Mouse (Mus musculus) adrenal gland, postnatal 14 days (tissue): ENCODE data around the gene Arhgap28. TPM values are rescaled to one million over a fixed set of nuclear protein-coding genes. Genes with fewer than 3 reads are reported as not detected.
"Not testable (repeated sequence)": the region's sequence is repeated elsewhere in the genome, so short reads cannot be mapped to it uniquely, and the experiment has no call there.

Experiments used
- DNase-seq: peaks from one replicate; pipeline ENCODE4 v3.0.0; 2021; ENCODE audit warnings: mixed read lengths
- total RNA-seq: library from RNA; stranded (reverse); gene quantifications from 2 replicates; pipeline ENCODE4 v1.2.3, GENCODE M21; 2021

Gene Arhgap28
- total RNA-seq, 1 experiment from 2014 or later, result 13.2 TPM

GRCm38 (mm10) chr17:67869731-67870601 lies 134.0 kb downstream of the Arhgap28 start:
- DNase-seq, result peak; percentile 85

DNA sequence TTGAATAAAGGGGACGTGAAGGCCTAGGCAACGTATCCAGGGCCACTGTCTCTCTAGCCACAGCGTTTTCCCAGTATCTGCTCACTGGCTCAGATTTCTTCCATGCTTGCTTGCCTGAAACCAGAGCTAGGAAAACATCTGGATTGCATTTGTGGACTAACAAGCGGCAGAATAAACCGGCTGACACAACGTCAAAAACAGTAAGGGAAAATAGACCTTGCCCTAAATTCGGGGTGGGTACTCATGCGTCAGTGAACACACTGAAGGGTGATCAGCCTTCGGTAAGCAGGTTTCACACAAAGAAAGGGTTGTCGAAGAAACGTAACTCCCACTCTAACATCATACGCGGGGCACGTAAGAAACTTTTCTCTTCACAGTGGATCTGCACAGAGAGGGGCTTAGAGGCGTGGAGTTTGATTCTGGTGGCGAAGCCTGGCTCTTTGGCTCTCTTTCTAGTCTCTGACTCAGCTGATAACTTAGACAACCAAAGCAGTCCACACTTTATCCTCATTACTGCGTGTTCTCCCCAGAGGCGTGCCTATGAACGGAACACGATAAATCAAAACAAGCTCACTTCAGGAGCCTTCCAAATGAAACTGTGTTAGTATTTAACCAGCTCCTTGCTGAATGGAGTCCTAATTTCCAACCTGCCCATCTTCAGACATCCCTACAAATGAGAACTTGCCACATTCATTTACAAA lies 137.2 kb downstream of the Arhgap28 start:
- DNase-seq, result no peak

DNA sequence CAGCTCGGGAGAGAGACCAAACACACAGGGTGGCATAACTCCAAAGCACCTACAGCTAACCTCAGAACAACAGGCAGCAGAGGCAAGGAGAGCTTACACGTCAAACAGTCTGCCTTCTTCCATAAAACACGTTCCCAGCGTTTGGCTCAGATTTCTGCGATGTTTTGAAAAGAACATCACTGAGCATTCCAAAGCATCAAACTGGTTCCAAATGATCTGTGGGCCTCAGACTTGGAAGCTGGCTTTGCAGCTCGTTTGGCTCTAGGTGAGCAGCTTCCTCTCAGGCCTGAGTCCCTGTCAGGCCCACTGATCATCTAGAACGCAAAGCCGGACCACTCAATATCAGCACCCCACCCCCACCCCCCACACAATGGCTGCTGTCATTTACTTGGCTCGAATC lies 137.9 kb downstream of the Arhgap28 start:
- DNase-seq, result no peak

DNA sequence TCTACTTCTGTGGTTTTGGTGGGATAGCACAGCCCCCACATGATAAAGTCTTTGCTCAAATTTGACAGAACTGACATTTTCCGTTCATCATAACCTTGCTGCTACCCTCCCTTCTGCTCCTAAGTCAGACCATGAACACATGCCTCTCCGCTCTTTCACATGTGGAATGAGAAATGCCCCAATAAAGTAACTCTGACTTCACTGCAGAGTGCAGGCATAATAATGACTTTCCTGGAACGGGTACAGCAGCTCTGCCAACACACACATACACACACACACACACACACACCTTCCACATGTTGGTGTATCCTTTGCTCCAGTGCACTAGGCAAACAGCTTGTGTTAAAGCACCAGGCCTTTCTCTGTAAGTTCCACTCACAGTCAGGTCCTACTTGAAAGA lies 139.0 kb downstream of the Arhgap28 start:
- DNase-seq, result no peak

- no peak for DNase-seq
Measured at GRCm38 (mm10) chr17:67864363-67864762, 139.6 kb downstream of the Arhgap28 start.

DNA sequence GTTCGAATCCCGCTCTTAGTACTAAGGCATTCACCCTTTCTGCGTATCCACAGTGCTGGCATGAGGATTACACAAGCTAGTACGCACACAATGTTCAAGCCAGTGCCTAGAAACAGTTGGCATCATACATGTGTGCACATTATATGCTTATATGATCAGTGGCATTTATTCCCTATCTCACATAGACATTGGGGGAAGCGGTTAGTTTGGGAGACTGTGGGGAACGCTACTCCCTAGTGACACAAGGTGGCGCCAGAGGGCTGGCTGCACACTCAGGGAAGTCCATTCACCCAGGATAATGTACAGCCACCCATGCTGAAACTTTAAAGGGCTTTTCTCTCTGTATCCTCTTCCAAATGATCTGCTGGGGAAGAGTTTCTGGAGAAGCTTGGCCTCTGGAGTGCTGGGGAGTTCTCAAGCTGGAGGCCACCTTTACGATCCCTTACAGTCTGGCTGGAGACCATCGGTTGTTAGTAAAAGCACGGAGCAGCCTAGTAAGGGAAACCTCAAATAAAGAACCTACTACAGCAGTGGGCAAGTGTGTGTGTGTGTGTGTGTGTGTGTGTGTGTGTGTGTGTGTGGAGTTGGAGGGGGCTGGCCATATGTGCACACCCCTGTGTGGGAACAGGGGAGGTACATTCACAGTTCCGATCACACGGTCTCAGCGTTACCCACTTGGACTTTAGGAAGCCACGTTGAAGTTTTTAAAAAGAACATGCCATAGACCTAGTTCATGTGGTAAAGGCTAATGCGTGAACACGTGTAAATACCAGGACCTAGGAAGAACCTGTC lies 142.0 kb downstream of the Arhgap28 start:
- peak; percentile 83 for DNase-seq

- no peak for DNase-seq
Measured at GRCm38 (mm10) chr17:67861080-67861630, 142.8 kb downstream of the Arhgap28 start.

DNA sequence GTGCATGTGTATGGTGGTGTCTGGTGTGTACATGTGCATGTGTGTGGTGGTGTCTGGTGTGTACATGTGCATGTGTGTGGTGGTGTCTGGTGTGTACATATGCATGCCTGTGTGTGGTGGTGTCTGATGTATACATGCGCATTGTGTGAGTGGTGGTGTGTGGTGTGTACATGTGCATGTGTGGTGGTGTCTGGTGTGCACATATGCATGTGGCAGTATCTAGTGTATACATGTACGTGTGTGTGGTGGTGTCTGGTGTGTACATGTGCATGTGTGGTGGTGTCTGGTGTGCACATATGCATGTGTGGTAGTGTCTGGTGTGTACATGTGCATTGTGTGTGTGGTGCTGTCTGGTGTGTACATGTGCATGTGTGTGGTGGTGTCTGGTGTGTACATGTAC lies 162.4 kb downstream of the Arhgap28 start:
- DNase-seq, result not testable (repeated sequence)

- DNase-seq, result no peak
Measured at GRCm38 (mm10) chr17:67838948-67839347, 165.0 kb downstream of the Arhgap28 start.

- peak; percentile 74 for DNase-seq
Measured at GRCm38 (mm10) chr17:67837351-67838090, 166.4 kb downstream of the Arhgap28 start.

DNA sequence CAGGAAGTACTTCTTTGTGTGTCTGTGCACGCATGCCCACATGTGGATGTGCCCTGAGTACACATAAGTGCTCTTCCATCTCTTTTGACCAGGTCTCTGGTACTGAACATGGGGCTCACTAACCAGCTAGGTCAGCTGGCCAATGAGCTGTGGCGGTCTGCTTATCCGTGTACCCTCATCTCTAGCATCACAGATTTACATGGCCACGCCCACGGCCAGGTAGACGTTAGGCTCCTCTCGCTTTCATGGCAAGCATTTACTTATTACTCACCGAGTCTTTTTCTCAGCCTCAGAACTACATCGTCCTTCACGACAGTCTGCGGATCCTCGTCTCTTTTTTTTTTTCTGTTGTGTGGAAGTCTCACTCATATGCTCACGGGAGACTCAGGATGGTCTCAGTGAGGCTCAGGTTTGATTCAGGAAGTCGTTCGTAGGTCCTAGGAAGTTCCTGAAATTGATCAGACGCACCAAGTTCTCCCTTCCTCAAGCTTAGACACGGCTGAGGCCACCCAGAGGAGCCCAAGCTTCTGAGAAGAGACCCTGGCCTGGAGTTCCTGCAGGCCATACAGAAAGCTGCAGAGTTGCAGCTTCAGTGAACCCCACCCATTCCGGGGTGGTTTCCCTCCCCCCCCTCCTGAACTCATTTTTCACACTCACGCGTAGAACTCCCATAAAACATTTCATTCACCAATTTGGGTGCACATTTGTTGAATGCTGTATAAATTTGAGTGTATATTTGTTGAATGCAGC lies 167.6 kb downstream of the Arhgap28 start:
- no peak for DNase-seq

DNA sequence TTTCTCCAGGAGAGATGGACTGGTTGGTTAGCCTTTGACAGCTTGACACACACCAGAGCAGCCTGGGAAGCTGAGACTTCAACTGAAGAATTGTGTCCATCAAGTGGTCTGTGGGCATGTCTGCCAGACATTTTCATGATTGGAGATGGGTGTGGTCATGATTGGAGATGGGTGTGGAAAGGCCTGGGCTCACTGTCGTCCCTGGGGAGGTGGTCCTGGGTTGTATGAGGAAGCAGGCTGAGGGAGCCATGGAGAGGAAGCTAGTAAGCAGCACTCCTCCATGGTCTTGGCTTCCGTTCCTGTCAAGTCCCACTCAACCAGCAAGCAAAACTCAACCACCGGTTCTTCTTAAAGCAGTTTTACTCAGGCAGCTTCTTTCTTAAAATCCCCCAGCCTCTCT lies 176.5 kb downstream of the Arhgap28 start:
- no peak for DNase-seq

DNA sequence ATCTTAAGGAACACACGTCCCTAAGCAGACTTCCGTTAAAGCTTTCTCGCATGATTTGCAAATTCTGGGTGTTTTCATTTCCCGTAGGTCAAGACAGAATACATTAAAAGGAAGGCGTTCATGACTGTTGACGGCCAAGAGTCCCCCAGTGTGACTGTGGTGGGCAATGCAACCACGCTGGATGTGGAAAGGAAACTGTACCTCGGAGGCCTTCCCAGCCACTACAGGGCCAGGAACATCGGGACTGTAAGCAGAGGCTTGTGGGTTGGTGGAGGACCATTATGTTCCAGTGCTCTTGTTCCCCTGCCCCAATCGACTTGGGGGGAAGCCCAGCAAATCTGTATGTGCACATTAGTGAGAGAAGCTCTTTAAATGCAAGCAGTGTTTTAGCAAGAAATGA lies 187.0 kb downstream of the Arhgap28 start:
- no peak for DNase-seq

DNA sequence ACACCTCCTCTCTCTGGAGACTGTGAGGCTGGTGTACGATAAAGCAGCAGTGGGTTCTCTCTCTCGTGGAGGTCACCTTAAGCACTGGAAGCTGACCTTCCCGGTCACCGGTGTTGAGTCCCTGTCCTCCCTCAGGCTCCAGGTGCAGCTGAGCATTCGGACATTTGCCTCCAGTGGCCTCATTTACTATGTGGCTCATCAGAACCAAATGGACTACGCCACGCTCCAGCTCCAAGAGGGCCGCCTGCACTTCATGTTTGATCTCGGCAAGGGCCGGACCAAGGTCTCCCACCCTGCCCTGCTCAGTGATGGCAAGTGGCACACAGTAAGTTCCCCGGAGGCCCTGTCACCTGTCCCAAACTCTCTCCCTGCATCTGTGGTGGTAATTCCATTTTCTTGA lies 188.2 kb downstream of the Arhgap28 start:
- no peak for DNase-seq

- no peak for DNase-seq
Measured at GRCm38 (mm10) chr17:67813666-67814065, 190.3 kb downstream of the Arhgap28 start.

GRCm38 (mm10) chr17:67809171-67809570 lies 194.7 kb downstream of the Arhgap28 start:
- DNase-seq, result no peak
